Mouse (Mus musculus) liver, embryonic 16.5 days (tissue): Measurements from ENCODE around the gene Vps13c. TPM values are rescaled to one million over a fixed set of nuclear protein-coding genes. Genes with fewer than 3 reads are reported as not detected.

Experiments used
- polyA plus RNA-seq: library from polyadenylated mRNA; unstranded; fragments of >200 nt; fragmentation: Nextera tagmentation; extraction: Ambion mirVana; gene quantifications from 2 replicates; pipeline ENCODE4 v1.2.1, GENCODE M21; 2015

Gene Vps13c
- polyA plus RNA-seq, 1 experiment from 2014 or later, result 4.4 TPM

Other genes with a start within 250 kb of the Vps13c start
- gene C2cd4b, start 81.0 kb upstream of the Vps13c start, polyA plus RNA-seq, result not detected in 2 replicates
- 0.09 and 0.21 TPM in 2 replicates for gene C2cd4a, start 8.1 kb upstream of the Vps13c start, polyA plus RNA-seq